Mouse (Mus musculus) neural tube, embryonic 14.5 days (tissue): ENCODE results near the gene Tmem255b. TPM values are rescaled to one million over a fixed set of nuclear protein-coding genes. Genes with fewer than 3 reads are reported as not detected.

Experiments
- polyA plus RNA-seq: library from polyadenylated mRNA; unstranded; fragments of >200 nt; fragmentation: Nextera tagmentation; extraction: Ambion mirVana; gene quantifications from 2 replicates; pipeline ENCODE4 v1.2.1, GENCODE M21; 2014

The Tmem255b gene
- polyA plus RNA-seq, 1 experiment from 2014 or later: 1.5 TPM

Other genes starting within 250 kb of the Tmem255b start
- gene Grtp1, start 234.6 kb upstream of the Tmem255b start, polyA plus RNA-seq: 14.9 and 17.3 TPM in 2 replicates
- gene Adprhl1, start 181.0 kb upstream of the Tmem255b start, polyA plus RNA-seq: 0.64 and 1.0 TPM in 2 replicates
- 36.8 and 39.5 TPM in 2 replicates for gene Dcun1d2, start 147.1 kb upstream of the Tmem255b start, polyA plus RNA-seq
- 47.8 and 56.3 TPM in 2 replicates for gene Tmco3, start 147.0 kb upstream of the Tmem255b start, polyA plus RNA-seq
- 93.0 and 103 TPM in 2 replicates for gene Tfdp1, start 96.4 kb upstream of the Tmem255b start, polyA plus RNA-seq
- not detected in 2 replicates for gene Atp4b, start 38.4 kb upstream of the Tmem255b start, polyA plus RNA-seq
- not detected in 2 replicates for gene Grk1, start 30.1 kb upstream of the Tmem255b start, polyA plus RNA-seq
- gene Gas6, start 59.3 kb downstream of the Tmem255b start, polyA plus RNA-seq: 26.6 and 33.4 TPM in 2 replicates
- not detected in 2 replicates for gene 1700029H14Rik, start 127.3 kb downstream of the Tmem255b start, polyA plus RNA-seq
- 34.4 and 38.3 TPM in 2 replicates for gene Rasa3, start 242.4 kb downstream of the Tmem255b start, polyA plus RNA-seq